Mouse (Mus musculus): ENCODE measurements around the gene Bcr. TPM values are rescaled to one million over a fixed set of nuclear protein-coding genes. Genes with fewer than 3 reads are reported as not detected.

Bcr gene
- total RNA-seq, 2 experiments from 2014 or later: 99.6 to 113 TPM

- no peak for DNase-seq (ENCODE audit: extremely low spot score in 1 of 2, low spot score in 2 of 2)
- H3K27ac ChIP-seq: no peak overlapping the region
- H3K4me3 ChIP-seq: no peak overlapping the region
- intact Hi-C loops (cut with DNase I): loop anchor here (10.0 kb wide), 1 partner anchor 55 kb away; the partner anchor contains the start of gene Bcr
- TF ChIP-seq CTCF (IDR thresholded peaks at IDR 0.05): no peak
Measured at GRCm38 (mm10) chr10:75119396-75119795, 59.0 kb downstream of the Bcr start.

- Histone ChIP-seq H3K27ac (no peak overlapping the region), H3K4me3 (no peak overlapping the region)
- TF ChIP-seq CTCF (IDR thresholded peaks at IDR 0.05): no peak
- DNase-seq (ENCODE audit: extremely low spot score in 1 of 2, low spot score in 2 of 2): no peak
- intact Hi-C loops (cut with DNase I): no loop called here
Measured at GRCm38 (mm10) chr10:75120176-75120575, 59.8 kb downstream of the Bcr start.

- DNase-seq (ENCODE audit: extremely low spot score in 1 of 2, low spot score in 2 of 2): no peak
- H3K4me3 ChIP-seq: no peak overlapping the region
- H3K27ac ChIP-seq: no peak overlapping the region
- intact Hi-C loops (cut with DNase I): no loop called here
- TF ChIP-seq CTCF (IDR thresholded peaks at IDR 0.05): no peak
Measured at GRCm38 (mm10) chr10:75121028-75121427, 60.6 kb downstream of the Bcr start.

GRCm38 (mm10) chr10:75125577-75125976, 65.2 kb downstream of the Bcr start:
- no peak overlapping the region for H3K4me3 ChIP-seq
- no peak overlapping the region for H3K27ac ChIP-seq
- no peak for TF ChIP-seq CTCF (IDR thresholded peaks at IDR 0.05)
- intact Hi-C loops (cut with DNase I): no loop called here
- DNase-seq (ENCODE audit: extremely low spot score in 1 of 2, low spot score in 2 of 2): no peak

GRCm38 (mm10) chr10:75129283-75129710, 68.9 kb downstream of the Bcr start:
- intact Hi-C loops (cut with DNase I): no loop called here
- no peak for TF ChIP-seq CTCF (IDR thresholded peaks at IDR 0.05)
- no peak overlapping the region for H3K27ac ChIP-seq
- H3K4me3 ChIP-seq: no peak overlapping the region
- DNase-seq (ENCODE audit: extremely low spot score in 1 of 2, low spot score in 2 of 2): peak; percentile 40 to 45

GRCm38 (mm10) chr10:75130372-75131046, 70.1 kb downstream of the Bcr start:
- intact Hi-C loops (cut with DNase I): no loop called here
- Histone ChIP-seq H3K4me3 (no peak overlapping the region), H3K27ac (no peak overlapping the region)
- no peak for TF ChIP-seq CTCF (IDR thresholded peaks at IDR 0.05)
- no peak for DNase-seq (ENCODE audit: extremely low spot score in 1 of 2, low spot score in 2 of 2)

- no peak overlapping the region for H3K4me3 ChIP-seq
- TF ChIP-seq CTCF (IDR thresholded peaks at IDR 0.05): no peak
- no peak for DNase-seq (ENCODE audit: extremely low spot score in 1 of 2, low spot score in 2 of 2)
- H3K27ac ChIP-seq: no peak overlapping the region
- intact Hi-C loops (cut with DNase I): no loop called here
Measured at GRCm38 (mm10) chr10:75131625-75132024, 71.2 kb downstream of the Bcr start.

GRCm38 (mm10) chr10:75134861-75135517, 74.6 kb downstream of the Bcr start:
- intact Hi-C loops (cut with DNase I): loop anchor here (2.0 kb wide), 1 partner anchor 22 kb away; no protein-coding TSS in a partner anchor
- peak overlapping the region; percentile 40 for H3K27ac ChIP-seq
- TF ChIP-seq CTCF (IDR thresholded peaks at IDR 0.05): no peak
- no peak overlapping the region for H3K4me3 ChIP-seq
- no peak for DNase-seq (ENCODE audit: extremely low spot score in 1 of 2, low spot score in 2 of 2)

GRCm38 (mm10) chr10:75135518-75136162, 75.2 kb downstream of the Bcr start:
- Histone ChIP-seq H3K27ac (peak overlapping the region; percentile 40), H3K4me3 (no peak overlapping the region)
- peak; percentile 59 to 62 for DNase-seq (ENCODE audit: extremely low spot score in 1 of 2, low spot score in 2 of 2)
- no peak for TF ChIP-seq CTCF (IDR thresholded peaks at IDR 0.05)
- intact Hi-C loops (cut with DNase I): loop anchor here (2.0 kb wide), 1 partner anchor 23 kb away; no protein-coding TSS in a partner anchor

- no peak for TF ChIP-seq CTCF (IDR thresholded peaks at IDR 0.05)
- Histone ChIP-seq H3K4me3 (no peak overlapping the region), H3K27ac (no peak overlapping the region)
- no peak for DNase-seq (ENCODE audit: extremely low spot score in 1 of 2, low spot score in 2 of 2)
- intact Hi-C loops (cut with DNase I): no loop called here
Measured at GRCm38 (mm10) chr10:75137148-75137547, 76.8 kb downstream of the Bcr start.

GRCm38 (mm10) chr10:75145221-75145620, 84.8 kb downstream of the Bcr start:
- intact Hi-C loops (cut with DNase I): no loop called here
- no peak for TF ChIP-seq CTCF (IDR thresholded peaks at IDR 0.05)
- no peak for DNase-seq (ENCODE audit: extremely low spot score in 1 of 2, low spot score in 2 of 2)

GRCm38 (mm10) chr10:75146001-75146400, 85.6 kb downstream of the Bcr start:
- Histone ChIP-seq H3K4me3 (no peak overlapping the region), H3K27ac (no peak overlapping the region)
- TF ChIP-seq CTCF (IDR thresholded peaks at IDR 0.05): no peak
- intact Hi-C loops (cut with DNase I): no loop called here
- no peak for DNase-seq (ENCODE audit: extremely low spot score in 1 of 2, low spot score in 2 of 2)

More at GRCm38 (mm10) chr10:75145221-75145620, 84.8 kb downstream of the Bcr start:
- no peak overlapping the region for H3K4me3 ChIP-seq
- H3K27ac ChIP-seq: no peak overlapping the region

All from left cerebral cortex, adult 2 months (tissue).